Mouse (Mus musculus): Measurements from ENCODE around the gene Znrf1. TPM values are rescaled to one million over a fixed set of nuclear protein-coding genes. Genes with fewer than 3 reads are reported as not detected.

Znrf1 gene
- polyA plus RNA-seq, 1 experiment = 62.9 TPM

DNA sequence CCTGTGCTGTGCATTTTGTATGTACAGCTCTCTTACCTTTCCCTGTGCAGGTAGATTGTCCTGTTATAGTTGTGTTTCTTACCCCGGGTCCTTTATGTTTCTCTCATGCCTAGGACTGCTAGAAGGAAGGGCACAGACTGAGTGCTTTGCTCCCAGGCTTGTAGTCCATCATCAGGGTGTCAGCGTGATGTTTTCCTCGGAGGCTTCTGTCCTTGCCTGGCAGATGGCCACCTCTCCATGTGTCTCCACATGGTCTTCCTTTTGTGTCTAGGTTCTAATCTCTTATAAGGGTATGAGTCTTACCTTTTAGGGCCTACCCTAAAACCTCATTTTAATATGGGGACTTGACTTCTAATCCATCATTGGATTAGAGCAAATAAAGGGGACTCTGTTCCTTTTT is 31.7 kb downstream of the Znrf1 start:
- 76% methylated on average over 3 of the region's 3 CpGs for WGBS
- Histone ChIP-seq H3K27ac (ENCODE audit: insufficient read depth, low read length) (no peak overlapping the region), H3K27me3 (ENCODE audit: control insufficient read depth, insufficient read depth, low read length) (no peaks in the 10 kb centered on the region), H3K4me3 (ENCODE audit: extremely low read depth, insufficient read depth, insufficient read length) (no peak overlapping the region), H3K36me3 (ENCODE audit: control insufficient read depth, insufficient read depth, low read length) (no peaks in the 10 kb centered on the region), H3K4me1 (ENCODE audit: control insufficient read depth, insufficient read depth, insufficient read length) (peaks cover 20% of the 10 kb centered on the region)
- DNase-seq (ENCODE audit: low read depth in 1 of 2, low spot score in 2 of 2) = no peak
- TF ChIP-seq POLR2A (IDR thresholded peaks at IDR 0.05; ENCODE audit: low read depth, low read length) = no peak
- TF ChIP-seq CTCF (IDR thresholded peaks at IDR 0.05; ENCODE audit: extremely low read depth, insufficient read depth, insufficient read length, insufficient replicate concordance) = no peak

GRCm38 (mm10) chr8:111568029-111568428 is 32.1 kb downstream of the Znrf1 start:
- Histone ChIP-seq H3K27me3 (ENCODE audit: control insufficient read depth, insufficient read depth, low read length) (no peaks in the 10 kb centered on the region), H3K36me3 (ENCODE audit: control insufficient read depth, insufficient read depth, low read length) (no peaks in the 10 kb centered on the region), H3K27ac (ENCODE audit: insufficient read depth, low read length) (no peak overlapping the region), H3K4me1 (ENCODE audit: control insufficient read depth, insufficient read depth, insufficient read length) (peaks cover 20% of the 10 kb centered on the region), H3K4me3 (ENCODE audit: extremely low read depth, insufficient read depth, insufficient read length) (no peak overlapping the region)
- TF ChIP-seq POLR2A (IDR thresholded peaks at IDR 0.05; ENCODE audit: low read depth, low read length) (no peak), CTCF (IDR thresholded peaks at IDR 0.05; ENCODE audit: extremely low read depth, insufficient read depth, insufficient read length, insufficient replicate concordance) (no peak)
- WGBS = 47% methylated on average over 3 of the region's 3 CpGs
- DNase-seq (ENCODE audit: low read depth in 1 of 2, low spot score in 2 of 2) = no peak

- H3K4me1 ChIP-seq (ENCODE audit: control insufficient read depth, insufficient read depth, insufficient read length) = peaks cover 23% of the 10 kb centered on the region
- no peaks in the 10 kb centered on the region for H3K27me3 ChIP-seq (ENCODE audit: control insufficient read depth, insufficient read depth, low read length)
- H3K36me3 ChIP-seq (ENCODE audit: control insufficient read depth, insufficient read depth, low read length) = no peaks in the 10 kb centered on the region
- H3K4me3 ChIP-seq (ENCODE audit: extremely low read depth, insufficient read depth, insufficient read length) = no peak overlapping the region
- no peak for DNase-seq (ENCODE audit: low read depth in 1 of 2, low spot score in 2 of 2)
- 79% methylated on average over 4 of the region's 4 CpGs for WGBS
- H3K27ac ChIP-seq (ENCODE audit: insufficient read depth, low read length) = 0 out of 2 replicates have a peak overlapping the region, but pooled peaks have one; percentile 14
- TF ChIP-seq POLR2A (IDR thresholded peaks at IDR 0.05; ENCODE audit: low read depth, low read length) = no peak
- TF ChIP-seq CTCF (IDR thresholded peaks at IDR 0.05; ENCODE audit: extremely low read depth, insufficient read depth, insufficient read length, insufficient replicate concordance) = no peak
Observed at GRCm38 (mm10) chr8:111569926-111570325, 34.0 kb downstream of the Znrf1 start.

- 44% methylated on average over 2 of the region's 2 CpGs for WGBS
- TF ChIP-seq POLR2A (IDR thresholded peaks at IDR 0.05; ENCODE audit: low read depth, low read length) (no peak), CTCF (IDR thresholded peaks at IDR 0.05; ENCODE audit: extremely low read depth, insufficient read depth, insufficient read length, insufficient replicate concordance) (no peak)
- H3K4me3 ChIP-seq (ENCODE audit: extremely low read depth, insufficient read depth, insufficient read length) = no peak overlapping the region
- no peaks in the 10 kb centered on the region for H3K27me3 ChIP-seq (ENCODE audit: control insufficient read depth, insufficient read depth, low read length)
- H3K4me1 ChIP-seq (ENCODE audit: control insufficient read depth, insufficient read depth, insufficient read length) = peaks cover 23% of the 10 kb centered on the region
- no peaks in the 10 kb centered on the region for H3K36me3 ChIP-seq (ENCODE audit: control insufficient read depth, insufficient read depth, low read length)
- peak overlapping the region; percentile 14; the same call in 1 of the 2 replicates for H3K27ac ChIP-seq (ENCODE audit: insufficient read depth, low read length)
- no peak for DNase-seq (ENCODE audit: low read depth in 1 of 2, low spot score in 2 of 2)
Observed at GRCm38 (mm10) chr8:111570432-111570831, 34.5 kb downstream of the Znrf1 start.

DNA sequence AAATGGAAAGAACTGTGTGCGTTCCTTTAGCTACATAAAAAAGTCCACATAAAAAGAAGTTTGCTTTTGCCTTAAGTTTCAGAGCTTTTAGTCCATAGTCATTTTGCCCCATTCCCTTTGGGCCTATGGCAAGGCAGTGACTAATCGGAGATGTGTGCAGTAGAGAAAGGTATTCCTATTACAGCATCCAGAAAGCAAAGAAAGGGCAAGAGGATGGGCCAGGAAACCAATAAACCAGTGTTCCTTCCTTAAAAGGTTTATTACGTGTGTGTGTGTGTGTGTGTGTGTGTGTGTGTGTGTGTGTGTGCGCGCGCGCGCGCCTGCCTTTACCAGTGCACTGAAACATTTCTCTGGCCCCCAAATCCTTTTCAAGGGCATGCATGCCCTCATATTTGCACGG is 35.8 kb downstream of the Znrf1 start:
- no peak overlapping the region for H3K4me3 ChIP-seq (ENCODE audit: extremely low read depth, insufficient read depth, insufficient read length)
- no peak for TF ChIP-seq CTCF (IDR thresholded peaks at IDR 0.05; ENCODE audit: extremely low read depth, insufficient read depth, insufficient read length, insufficient replicate concordance)
- no peaks in the 10 kb centered on the region for H3K36me3 ChIP-seq (ENCODE audit: control insufficient read depth, insufficient read depth, low read length)
- no peak overlapping the region for H3K27ac ChIP-seq (ENCODE audit: insufficient read depth, low read length)
- WGBS = 64% methylated on average over 10 of the region's 10 CpGs
- no peaks in the 10 kb centered on the region for H3K27me3 ChIP-seq (ENCODE audit: control insufficient read depth, insufficient read depth, low read length)
- peaks cover 18% of the 10 kb centered on the region for H3K4me1 ChIP-seq (ENCODE audit: control insufficient read depth, insufficient read depth, insufficient read length)
- no peak for DNase-seq (ENCODE audit: low read depth in 1 of 2, low spot score in 2 of 2)

- H3K27ac ChIP-seq (ENCODE audit: insufficient read depth, low read length) = no peak overlapping the region
Observed at GRCm38 (mm10) chr8:111572431-111572830, 36.5 kb downstream of the Znrf1 start.

GRCm38 (mm10) chr8:111573583-111573982 is 37.7 kb downstream of the Znrf1 start:
- H3K27ac ChIP-seq (ENCODE audit: insufficient read depth, low read length) = 0 out of 2 replicates have a peak overlapping the region, but pooled peaks have one; percentile 5

More at GRCm38 (mm10) chr8:111572431-111572830, 36.5 kb downstream of the Znrf1 start:
- Histone ChIP-seq H3K4me3 (ENCODE audit: extremely low read depth, insufficient read depth, insufficient read length) (no peak overlapping the region), H3K27me3 (ENCODE audit: control insufficient read depth, insufficient read depth, low read length) (no peaks in the 10 kb centered on the region), H3K4me1 (ENCODE audit: control insufficient read depth, insufficient read depth, insufficient read length) (peaks cover 23% of the 10 kb centered on the region), H3K36me3 (ENCODE audit: control insufficient read depth, insufficient read depth, low read length) (no peaks in the 10 kb centered on the region)
- WGBS = 87% methylated on average over 2 of the region's 2 CpGs
- TF ChIP-seq CTCF (IDR thresholded peaks at IDR 0.05; ENCODE audit: extremely low read depth, insufficient read depth, insufficient read length, insufficient replicate concordance) (no peak), POLR2A (IDR thresholded peaks at IDR 0.05; ENCODE audit: low read depth, low read length) (no peak)
- DNase-seq (ENCODE audit: low read depth in 1 of 2, low spot score in 2 of 2) = no peak

More at GRCm38 (mm10) chr8:111573583-111573982, 37.7 kb downstream of the Znrf1 start:
- Histone ChIP-seq H3K4me3 (ENCODE audit: extremely low read depth, insufficient read depth, insufficient read length) (peak overlapping the region; percentile 38; the same call in 1 of the 2 replicates), H3K4me1 (ENCODE audit: control insufficient read depth, insufficient read depth, insufficient read length) (peaks cover 23% of the 10 kb centered on the region), H3K36me3 (ENCODE audit: control insufficient read depth, insufficient read depth, low read length) (no peaks in the 10 kb centered on the region), H3K27me3 (ENCODE audit: control insufficient read depth, insufficient read depth, low read length) (no peaks in the 10 kb centered on the region)
- 59% methylated on average over 8 of the region's 8 CpGs for WGBS
- DNase-seq (ENCODE audit: low read depth in 1 of 2, low spot score in 2 of 2) = no peak
- no peak for TF ChIP-seq POLR2A (IDR thresholded peaks at IDR 0.05; ENCODE audit: low read depth, low read length)
